Mouse (Mus musculus) hindbrain, embryonic 11.5 days (tissue): ENCODE measurements around the gene Plin5. TPM values are rescaled to one million over a fixed set of nuclear protein-coding genes. Genes with fewer than 3 reads are reported as not detected.

Experiments
- ATAC-seq: fragments of 200-750 bp; cut with Nextera tagmentation; 2 replicates; pipeline ENCODE4 v1.8.0; 2017; ENCODE audit warnings: mild to moderate bottlenecking, moderate TSS enrichment, moderate library complexity; ENCODE audit not compliant: low FRiP score
- DNase-seq: peaks from one replicate; pipeline ENCODE4 v3.0.0-alpha.2; 2015; ENCODE audit warnings: low spot score
- H3K27ac ChIP-seq: fragments of 300-500 bp; sonication (generic); 2 replicates; pipeline ENCODE4 v1.5.1; 2014; ENCODE audit warnings: mild to moderate bottlenecking, low read depth, low read length
- H3K27me3 ChIP-seq: fragments of 300-500 bp; sonication (generic); 2 replicates; pipeline ENCODE4 v1.6.1; 2014; ENCODE audit warnings: mild to moderate bottlenecking, low read length, moderate library complexity, mixed read lengths; ENCODE audit not compliant: control insufficient read depth, insufficient read depth
- H3K36me3 ChIP-seq: fragments of 300-500 bp; sonication (generic); 2 replicates; pipeline ENCODE4 v1.6.1; 2014; ENCODE audit warnings: mild to moderate bottlenecking, low read length, moderate library complexity, mixed read lengths; ENCODE audit not compliant: control insufficient read depth, insufficient read depth
- H3K4me1 ChIP-seq: fragments of 300-500 bp; sonication (generic); replicated peaks from 2 replicates; pipeline ENCODE4 v1.6.1; 2014; ENCODE audit warnings: low read length, mixed read lengths; ENCODE audit not compliant: control insufficient read depth, insufficient read depth
- H3K4me2 ChIP-seq: fragments of 300-500 bp; sonication (generic); replicated peaks from 2 replicates; pipeline ENCODE4 v1.6.1; 2014; ENCODE audit warnings: mild to moderate bottlenecking, low read depth, low read length
- H3K4me3 ChIP-seq: fragments of 300-500 bp; sonication (generic); 2 replicates; pipeline ENCODE4 v1.5.1; 2014; ENCODE audit warnings: low read depth, low read length
- H3K9ac ChIP-seq: fragments of 300-500 bp; sonication (generic); 2 replicates; pipeline ENCODE4 v1.6.1; 2014; ENCODE audit warnings: low read depth, low read length
- H3K9me3 ChIP-seq: fragments of 300-500 bp; sonication (generic); 2 replicates; pipeline ENCODE4 v1.6.1; 2016; ENCODE audit warnings: low read length; ENCODE audit not compliant: control insufficient read depth
- WGBS: fragments of 180-500 bp; shearing (Covaris S2); extraction: QIAGEN DNeasy Blood & Tissue Kit; methylation state at CpG from one replicate; pipeline ENCODE4 v1.1.7; 2014; 5-methylcytosine and 5-hydroxymethylcytosine counted together
- polyA plus RNA-seq: library from polyadenylated mRNA; unstranded; fragments of >200 nt; fragmentation: Nextera tagmentation; extraction: Ambion mirVana; gene quantifications from 2 replicates; pipeline ENCODE4 v1.2.1, GENCODE M21; 2014

Gene Plin5
- polyA plus RNA-seq, 1 experiment from 2014 or later: 0.28 TPM

- Histone ChIP-seq H3K27me3 (peaks cover 35% of the 10 kb centered on the region), H3K4me1 (peaks cover 15% of the 10 kb centered on the region)
- 14% methylated on average over 25 of the region's 25 CpGs for WGBS
Observed at GRCm38 (mm10) chr17:56137839-56138613, 20.6 kb upstream of the Plin5 start.

DNA sequence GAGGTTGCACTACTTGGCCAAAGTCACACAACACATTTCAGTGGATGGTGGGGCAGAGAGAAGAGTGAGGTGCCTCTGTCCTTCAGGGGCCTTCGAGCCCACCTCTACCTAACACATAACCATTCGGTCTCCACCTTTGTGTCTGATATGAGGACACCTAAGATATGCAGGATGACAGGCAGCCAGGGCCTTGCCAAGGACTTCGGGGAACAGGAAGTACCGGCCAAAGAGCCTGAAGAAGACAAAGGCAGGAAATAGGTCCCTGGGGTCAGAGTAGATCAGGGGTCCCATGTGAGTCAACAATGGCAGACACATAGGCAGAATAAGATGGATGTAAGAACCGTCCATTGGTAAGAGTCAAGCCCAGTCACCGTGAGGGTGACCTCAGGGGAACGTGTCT is 19.2 kb upstream of the Plin5 start:
- WGBS: 85% methylated on average over 7 of the region's 7 CpGs
- ATAC-seq (no peak), DNase-seq (no peak)
- H3K27ac ChIP-seq: no peak overlapping the region
- H3K4me2 ChIP-seq: no peak overlapping the region
- no peak overlapping the region for H3K9ac ChIP-seq
- peaks cover 33% of the 10 kb centered on the region for H3K27me3 ChIP-seq
- peaks cover 6% of the 10 kb centered on the region for H3K4me1 ChIP-seq
- H3K4me3 ChIP-seq: no peak overlapping the region
- no peaks in the 10 kb centered on the region for H3K36me3 ChIP-seq
- no peaks in the 10 kb centered on the region for H3K9me3 ChIP-seq

More at GRCm38 (mm10) chr17:56137839-56138613, 20.6 kb upstream of the Plin5 start:
- Histone ChIP-seq H3K36me3 (no peaks in the 10 kb centered on the region), H3K9ac (no peak overlapping the region), H3K4me3 (peak overlapping the region; percentile 18), H3K4me2 (peak overlapping the region; percentile 93), H3K27ac (no peak overlapping the region), H3K9me3 (no peaks in the 10 kb centered on the region)
- DNase-seq: no peak
- no peak for ATAC-seq

- Histone ChIP-seq H3K9me3 (no peaks in the 10 kb centered on the region), H3K4me2 (peak overlapping the region; percentile 39), H3K4me3 (0 out of 2 replicates have a peak overlapping the region, but pooled peaks have one; percentile 10), H3K27ac (no peak overlapping the region), H3K36me3 (no peaks in the 10 kb centered on the region), H3K9ac (0 out of 2 replicates have a peak overlapping the region, but pooled peaks have one; percentile 17), H3K4me1 (peaks cover 5% of the 10 kb centered on the region), H3K27me3 (peaks cover 15% of the 10 kb centered on the region)
- ATAC-seq (0 out of 2 replicates have a peak, but pooled peaks have one; percentile 10), DNase-seq (peak; percentile 80)
- WGBS: under 1% methylated on average over 27 of the region's 27 CpGs
Observed at GRCm38 (mm10) chr17:56134463-56134971, 17.1 kb upstream of the Plin5 start.

- WGBS: 18% methylated on average over 18 of the region's 21 CpGs
- peak; percentile 67 for ATAC-seq
- no peaks in the 10 kb centered on the region for H3K36me3 ChIP-seq
- peaks cover 8% of the 10 kb centered on the region for H3K27me3 ChIP-seq
- no peak overlapping the region for H3K4me3 ChIP-seq
- peak; percentile 34 for DNase-seq
- H3K9me3 ChIP-seq: no peaks in the 10 kb centered on the region
- H3K4me1 ChIP-seq: peaks cover 5% of the 10 kb centered on the region
- no peak overlapping the region for H3K9ac ChIP-seq
- H3K4me2 ChIP-seq: peak overlapping the region; percentile 39; the same call in 1 of the 2 replicates
- no peak overlapping the region for H3K27ac ChIP-seq
Observed at GRCm38 (mm10) chr17:56133457-56134363, 16.3 kb upstream of the Plin5 start.

GRCm38 (mm10) chr17:56132661-56133060 is 15.3 kb upstream of the Plin5 start:
- H3K27ac ChIP-seq: no peak overlapping the region
- H3K4me1 ChIP-seq: 0 out of 2 replicates have a peak, but pooled peaks cover 2% of the 10 kb centered on the region
- H3K4me2 ChIP-seq: no peak overlapping the region
- no peak overlapping the region for H3K4me3 ChIP-seq
- no peak overlapping the region for H3K9ac ChIP-seq
- WGBS: 4% methylated on average over 14 of the region's 14 CpGs
- no peaks in the 10 kb centered on the region for H3K9me3 ChIP-seq
- H3K27me3 ChIP-seq: no peaks in the 10 kb centered on the region
- no peaks in the 10 kb centered on the region; the same call in 1 of the 2 replicates for H3K36me3 ChIP-seq
- DNase-seq: peak; percentile 82
- no peak for ATAC-seq

DNA sequence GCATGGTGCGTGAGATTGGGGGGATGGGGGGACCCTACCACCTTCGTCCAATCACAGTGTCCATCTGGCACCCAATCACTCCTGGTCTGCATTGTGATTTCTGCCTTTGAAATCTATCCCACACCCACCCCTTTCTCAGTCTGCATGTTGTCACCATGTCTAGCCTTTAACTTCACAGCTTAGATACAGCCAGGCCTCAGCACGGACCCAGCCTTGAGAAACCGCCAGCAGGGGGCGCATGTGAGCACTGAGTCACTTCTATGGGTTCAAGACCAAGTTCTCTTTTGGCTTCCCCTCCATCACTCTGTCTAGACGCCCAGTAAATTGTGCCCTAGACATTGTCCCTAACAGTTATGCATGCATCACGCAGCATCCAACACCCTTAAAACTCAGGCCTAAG is 14.4 kb upstream of the Plin5 start:
- 40% methylated on average over 7 of the region's 7 CpGs for WGBS
- Histone ChIP-seq H3K4me3 (no peak overlapping the region), H3K4me2 (no peak overlapping the region), H3K27me3 (no peaks in the 10 kb centered on the region), H3K36me3 (no peaks in the 10 kb centered on the region; the same call in 1 of the 2 replicates), H3K9ac (no peak overlapping the region), H3K4me1 (0 out of 2 replicates have a peak, but pooled peaks cover 2% of the 10 kb centered on the region), H3K27ac (no peak overlapping the region), H3K9me3 (no peaks in the 10 kb centered on the region)
- peak; percentile 80 for DNase-seq
- ATAC-seq: peak; percentile 29

DNA sequence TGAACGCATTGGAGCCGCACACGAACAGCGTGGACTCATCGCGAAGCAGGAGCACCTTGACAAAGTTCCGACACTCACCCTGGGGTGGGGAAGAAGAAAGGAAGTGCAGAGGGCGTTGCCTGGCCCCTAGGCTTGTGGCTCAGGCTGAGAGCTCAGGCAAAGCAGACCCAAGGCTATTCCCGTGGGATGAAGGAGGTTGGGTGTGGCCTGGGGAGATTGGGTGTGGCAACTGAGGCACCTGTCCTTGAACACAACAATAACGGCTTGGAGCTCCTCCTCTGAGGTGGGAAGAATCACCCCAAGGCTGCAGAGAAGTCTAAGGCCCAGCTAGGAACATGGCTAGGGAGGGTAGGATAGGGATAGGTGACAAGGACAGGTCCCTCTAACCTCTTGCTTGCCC is 13.7 kb upstream of the Plin5 start:
- H3K36me3 ChIP-seq: no peaks in the 10 kb centered on the region; the same call in 1 of the 2 replicates
- no peak for ATAC-seq
- no peaks in the 10 kb centered on the region for H3K9me3 ChIP-seq
- H3K9ac ChIP-seq: no peak overlapping the region
- WGBS: 92% methylated on average over 10 of the region's 10 CpGs
- DNase-seq: no peak
- no peak overlapping the region for H3K4me3 ChIP-seq
- H3K27ac ChIP-seq: no peak overlapping the region
- H3K4me1 ChIP-seq: 0 out of 2 replicates have a peak, but pooled peaks cover 2% of the 10 kb centered on the region
- H3K27me3 ChIP-seq: peaks cover under 1% of the 10 kb centered on the region; the same call in 1 of the 2 replicates
- no peak overlapping the region for H3K4me2 ChIP-seq

GRCm38 (mm10) chr17:56128246-56128645 is 10.8 kb upstream of the Plin5 start:
- no peak for DNase-seq
- Histone ChIP-seq H3K4me1 (no peaks in the 10 kb centered on the region), H3K4me3 (no peak overlapping the region), H3K36me3 (no peaks in the 10 kb centered on the region; the same call in 1 of the 2 replicates), H3K9me3 (no peaks in the 10 kb centered on the region), H3K4me2 (no peak overlapping the region), H3K27ac (no peak overlapping the region), H3K9ac (no peak overlapping the region), H3K27me3 (peaks cover 24% of the 10 kb centered on the region)
- WGBS: 83% methylated on average over 15 of the region's 15 CpGs
- ATAC-seq: no peak
